Mouse (Mus musculus) inflammation-experienced regulatory T-cells (primary cell): ENCODE measurements around the gene Xpnpep1. TPM values are rescaled to one million over a fixed set of nuclear protein-coding genes. Genes with fewer than 3 reads are reported as not detected.

ENCODE experiments used
- polyA plus RNA-seq, 2 experiments: library from polyadenylated mRNA; unstranded; fragments of 100-300 nt; shearing (Covaris generic); gene quantifications; one replicate each; pipeline ENCODE4 v1.2.1; 2017

The Xpnpep1 gene
- polyA plus RNA-seq: 10 to 100 TPM; 49.2 to 55.1 TPM

GRCm38 (mm10) chr19:53040164-53041132 lies at the start of gene Xpnpep1:
Xpnpep1 (minus strand) TSS chr19:53040214.

Other genes with a start within 250 kb of the Xpnpep1 start
- 100 to 1,000 TPM; 156 to 256 TPM for gene Add3, start 100.2 kb upstream of the Xpnpep1 start, polyA plus RNA-seq